Mouse (Mus musculus) olfactory bulb, adult 2 months (tissue): Measurements from ENCODE around the gene Tedc2.

ENCODE experiments used
- CTCF ChIP-seq: fragments of 200-500 bp; IDR thresholded peaks from 2 replicates; pipeline ENCODE4 v1.5.1; 2012; ENCODE audit warnings: low read depth, mild to moderate bottlenecking, low read length, moderate library complexity; ENCODE audit not compliant: insufficient read depth
- POLR2A ChIP-seq: fragments of 200-500 bp; IDR thresholded peaks from 2 replicates; pipeline ENCODE4 v1.6.1; 2012; ENCODE audit warnings: mild to moderate bottlenecking, low read depth, low read length, moderate library complexity; ENCODE audit not compliant: insufficient read depth

- no peak for TF ChIP-seq POLR2A
- TF ChIP-seq CTCF = no peak
Measured at GRCm38 (mm10) chr17:24222653-24223052, 2.0 kb upstream of the Tedc2 start.
